Mouse (Mus musculus): ENCODE measurements at regions not wholly inside any gene's neighbourhood (a gene's known extent, or its start where the extent isn't known, plus 50 kb on each side); places are given as distances from the start of the nearest gene placed in this dataset.

GRCm38 (mm10) chr11:45206611-45207525, 589.8 kb downstream of the Ebf1 start:
- H3K27me3 ChIP-seq (ENCODE audit: control insufficient read depth, insufficient read depth, low read length), result no peaks in the 10 kb centered on the region
- DNase-seq (ENCODE audit: low spot score) (peak; percentile 84), ATAC-seq (ENCODE audit: low FRiP score, low read depth) (peak; percentile 80)
- WGBS, result 50% methylated on average over 8 of the region's 8 CpGs
- H3K4me3 ChIP-seq (replicated peaks; ENCODE audit: low read length), result no peak overlapping the region
- H3K4me2 ChIP-seq (replicated peaks; ENCODE audit: low read depth, low read length, severe bottlenecking), result no peak overlapping the region
- TF ChIP-seq POLR2A (IDR thresholded peaks at IDR 0.05; ENCODE audit: borderline replicate concordance, extremely low read depth, insufficient read depth, insufficient read length), result no peak
- H3K4me1 ChIP-seq (ENCODE audit: control insufficient read depth, insufficient read depth, low read length), result no peaks in the 10 kb centered on the region; the same call in 1 of the 2 replicates
- H3K9me3 ChIP-seq (ENCODE audit: control insufficient read depth, low read length), result no peaks in the 10 kb centered on the region
- H3K36me3 ChIP-seq (ENCODE audit: control insufficient read depth, insufficient read depth, low read length), result no peaks in the 10 kb centered on the region
- H3K9ac ChIP-seq (ENCODE audit: low read depth, low read length, severe bottlenecking), result no peak overlapping the region
- H3K27ac ChIP-seq (replicated peaks; ENCODE audit: low read depth, low read length), result no peak overlapping the region; the same call in 1 of the 2 replicates

DNA sequence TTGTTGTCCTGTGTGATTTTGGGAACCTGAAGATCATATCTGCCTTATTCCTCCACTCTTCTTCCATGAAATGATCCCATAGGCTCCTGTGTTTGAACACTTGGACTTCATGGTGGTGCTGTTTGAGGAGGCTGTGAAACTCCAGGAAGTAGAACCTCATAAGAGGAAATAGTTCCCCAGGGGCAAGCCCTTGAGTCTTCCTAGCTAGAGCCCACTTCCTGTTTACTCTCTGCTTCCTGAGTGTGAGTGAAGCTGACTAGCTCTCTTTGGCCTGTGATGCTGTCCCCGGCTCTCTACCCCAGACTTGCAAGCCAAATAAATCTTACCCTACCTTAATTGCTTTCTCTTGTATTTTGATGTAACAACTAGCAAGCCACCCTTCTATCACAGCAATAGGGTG, 597.0 kb downstream of the Ebf1 start:
- Histone ChIP-seq H3K36me3 (ENCODE audit: control insufficient read depth, insufficient read depth, low read length) (no peaks in the 10 kb centered on the region), H3K4me2 (replicated peaks; ENCODE audit: low read depth, low read length, severe bottlenecking) (no peak overlapping the region), H3K4me3 (replicated peaks; ENCODE audit: low read length) (no peak overlapping the region), H3K4me1 (ENCODE audit: control insufficient read depth, insufficient read depth, low read length) (peaks cover 10% of the 10 kb centered on the region), H3K27ac (replicated peaks; ENCODE audit: low read depth, low read length) (no peak overlapping the region), H3K9ac (ENCODE audit: low read depth, low read length, severe bottlenecking) (no peak overlapping the region), H3K27me3 (ENCODE audit: control insufficient read depth, insufficient read depth, low read length) (no peaks in the 10 kb centered on the region), H3K9me3 (ENCODE audit: control insufficient read depth, low read length) (no peaks in the 10 kb centered on the region)
- ATAC-seq (ENCODE audit: low FRiP score, low read depth), result no peak
- no peak for TF ChIP-seq POLR2A (IDR thresholded peaks at IDR 0.05; ENCODE audit: borderline replicate concordance, extremely low read depth, insufficient read depth, insufficient read length)
- WGBS, result 56% methylated on average over 1 of the region's 1 CpGs
- no peak for DNase-seq (ENCODE audit: low spot score)

DNA sequence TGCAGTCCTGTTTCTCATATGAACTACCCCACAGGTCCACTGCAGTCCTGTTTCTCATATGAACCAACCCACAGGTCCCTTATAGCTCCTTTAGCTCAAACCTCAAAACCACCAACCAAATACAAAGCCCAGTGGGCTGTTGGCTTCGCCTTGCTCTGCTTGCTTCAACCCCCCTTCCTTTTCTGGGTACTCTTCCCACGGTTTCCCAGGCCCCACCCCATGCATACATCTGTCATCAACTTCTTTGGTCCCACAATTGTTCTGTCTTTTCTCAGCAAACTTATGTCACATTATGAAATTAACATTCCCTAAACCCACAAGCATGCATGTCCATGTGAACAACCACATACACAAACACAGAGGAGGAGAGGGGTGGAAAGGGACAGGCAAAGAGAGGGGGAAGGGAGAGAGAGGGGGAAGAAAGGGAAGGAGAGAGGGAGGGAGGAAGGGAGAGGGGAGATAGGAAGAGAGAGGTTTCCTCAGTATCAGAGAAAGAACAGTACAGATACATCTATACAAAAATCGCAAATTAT, 599.9 kb downstream of the Ebf1 start:
- 73% methylated on average over 3 of the region's 3 CpGs for WGBS
- ATAC-seq (ENCODE audit: low FRiP score, low read depth) (no peak; the same call in 1 of the 2 replicates), DNase-seq (ENCODE audit: low spot score) (no peak)
- H3K4me3 ChIP-seq (replicated peaks; ENCODE audit: low read length), result no peak overlapping the region
- H3K27me3 ChIP-seq (ENCODE audit: control insufficient read depth, insufficient read depth, low read length), result no peaks in the 10 kb centered on the region
- no peak overlapping the region for H3K4me2 ChIP-seq (replicated peaks; ENCODE audit: low read depth, low read length, severe bottlenecking)
- H3K9me3 ChIP-seq (ENCODE audit: control insufficient read depth, low read length), result no peaks in the 10 kb centered on the region
- H3K36me3 ChIP-seq (ENCODE audit: control insufficient read depth, insufficient read depth, low read length), result no peaks in the 10 kb centered on the region
- no peak overlapping the region for H3K9ac ChIP-seq (ENCODE audit: low read depth, low read length, severe bottlenecking)
- TF ChIP-seq POLR2A (IDR thresholded peaks at IDR 0.05; ENCODE audit: borderline replicate concordance, extremely low read depth, insufficient read depth, insufficient read length), result no peak
- H3K27ac ChIP-seq (replicated peaks; ENCODE audit: low read depth, low read length), result no peak overlapping the region
- peaks cover 18% of the 10 kb centered on the region for H3K4me1 ChIP-seq (ENCODE audit: control insufficient read depth, insufficient read depth, low read length)

- Histone ChIP-seq H3K36me3 (ENCODE audit: control insufficient read depth, insufficient read depth, low read length) (no peaks in the 10 kb centered on the region), H3K27me3 (ENCODE audit: control insufficient read depth, insufficient read depth, low read length) (no peaks in the 10 kb centered on the region), H3K9me3 (ENCODE audit: control insufficient read depth, low read length) (no peaks in the 10 kb centered on the region), H3K27ac (replicated peaks; ENCODE audit: low read depth, low read length) (no peak overlapping the region), H3K4me1 (ENCODE audit: control insufficient read depth, insufficient read depth, low read length) (peaks cover 21% of the 10 kb centered on the region), H3K4me2 (replicated peaks; ENCODE audit: low read depth, low read length, severe bottlenecking) (no peak overlapping the region), H3K9ac (ENCODE audit: low read depth, low read length, severe bottlenecking) (no peak overlapping the region), H3K4me3 (replicated peaks; ENCODE audit: low read length) (no peak overlapping the region)
- TF ChIP-seq POLR2A (IDR thresholded peaks at IDR 0.05; ENCODE audit: borderline replicate concordance, extremely low read depth, insufficient read depth, insufficient read length), result no peak
- whole genome bisulfite sequencing, result 70% methylated on average over 4 of the region's 4 CpGs
- ATAC-seq (ENCODE audit: low FRiP score, low read depth), result no peak
- DNase-seq (ENCODE audit: low spot score), result no peak
Measured at GRCm38 (mm10) chr11:45219239-45219638, 602.1 kb downstream of the Ebf1 start.

GRCm38 (mm10) chr11:45222021-45222420, 604.9 kb downstream of the Ebf1 start:
- H3K27me3 ChIP-seq (ENCODE audit: control insufficient read depth, insufficient read depth, low read length), result no peaks in the 10 kb centered on the region
- TF ChIP-seq POLR2A (IDR thresholded peaks at IDR 0.05; ENCODE audit: borderline replicate concordance, extremely low read depth, insufficient read depth, insufficient read length), result no peak
- H3K27ac ChIP-seq (replicated peaks; ENCODE audit: low read depth, low read length), result no peak overlapping the region
- 59% methylated on average over 3 of the region's 3 CpGs for WGBS
- H3K9me3 ChIP-seq (ENCODE audit: control insufficient read depth, low read length), result no peaks in the 10 kb centered on the region
- no peaks in the 10 kb centered on the region for H3K36me3 ChIP-seq (ENCODE audit: control insufficient read depth, insufficient read depth, low read length)
- no peak for ATAC-seq (ENCODE audit: low FRiP score, low read depth)
- no peak overlapping the region for H3K9ac ChIP-seq (ENCODE audit: low read depth, low read length, severe bottlenecking)
- no peak for DNase-seq (ENCODE audit: low spot score)
- no peak overlapping the region for H3K4me2 ChIP-seq (replicated peaks; ENCODE audit: low read depth, low read length, severe bottlenecking)
- H3K4me1 ChIP-seq (ENCODE audit: control insufficient read depth, insufficient read depth, low read length), result peaks cover 10% of the 10 kb centered on the region
- no peak overlapping the region for H3K4me3 ChIP-seq (replicated peaks; ENCODE audit: low read length)

All from limb, embryonic 14.5 days (tissue).